ENCODE assay signal across 8 mouse cellular contexts in genomic region chr7:84679264-84679663, GRCm38 (mm10). TPM values are rescaled to one million over a fixed set of nuclear protein-coding genes. Genes with fewer than 3 reads are reported as not detected.
A peak's percentile ranks its signal among the peaks of the same experiment; 100 is the strongest.
DNase-seq lines count a peak whose midpoint lies in the region; ATAC-seq and TF ChIP-seq lines count a peak whose summit lies in the region.

No protein-coding gene starts in this region.

- H3K4me3 ChIP-seq in erythroblast, embryonic 14.5 days (replicated peaks) = peak overlapping the region; percentile 63
- H3K4me3 ChIP-seq in heart, embryonic 11.5 days (ENCODE audit: low read depth, low read length) = peak overlapping the region; percentile 46
- H3K4me3 ChIP-seq in kidney, embryonic 14.5 days (ENCODE audit: low read length) = peak overlapping the region; percentile 48
- peak overlapping the region; percentile 42 for H3K4me3 ChIP-seq in limb, embryonic 15.5 days
- peak overlapping the region; percentile 45 for H3K4me3 ChIP-seq in midbrain, embryonic 16.5 days (ENCODE audit: low read depth, low read length)

- ATAC-seq in heart, embryonic 11.5 days (replicated peaks; ENCODE audit: insufficient number of reproducible peaks, low FRiP score, low TSS enrichment) = peak; percentile 92
- peak; percentile 99 for ATAC-seq in kidney, embryonic 14.5 days (ENCODE audit: low FRiP score, low TSS enrichment)
- ATAC-seq in limb, embryonic 15.5 days (ENCODE audit: insufficient number of reproducible peaks, low FRiP score, low TSS enrichment, low read depth) = peak; percentile 94
- peak; percentile 99 for ATAC-seq in midbrain, embryonic 16.5 days

- no peaks in the 10 kb centered on the region for H3K27me3 ChIP-seq in erythroblast, embryonic 14.5 days (ENCODE audit: control insufficient read depth)
- no peaks in the 10 kb centered on the region for H3K27me3 ChIP-seq in heart, embryonic 11.5 days (ENCODE audit: control insufficient read depth, insufficient read depth, low read length)
- no peaks in the 10 kb centered on the region for H3K27me3 ChIP-seq in kidney, embryonic 14.5 days (ENCODE audit: control insufficient read depth, insufficient read depth, low read length)
- H3K27me3 ChIP-seq in limb, embryonic 15.5 days = no peaks in the 10 kb centered on the region
- no peaks in the 10 kb centered on the region for H3K27me3 ChIP-seq in midbrain, embryonic 16.5 days (ENCODE audit: control insufficient read depth, insufficient read depth, low read depth, low read length)
- H3K27me3 ChIP-seq in splenic B cell, adult 2 months (ENCODE audit: control insufficient read depth, insufficient read depth, low read length, poor library complexity, severe bottlenecking) = no peaks in the 10 kb centered on the region

- 0 out of 2 replicates have a peak overlapping the region, but pooled peaks have one; percentile 52 for H3K9ac ChIP-seq in heart, embryonic 11.5 days (ENCODE audit: low read depth, low read length)
- H3K9ac ChIP-seq in kidney, embryonic 14.5 days (ENCODE audit: low read depth, low read length) = peak overlapping the region; percentile 45; the same call in 1 of the 2 replicates
- H3K9ac ChIP-seq in limb, embryonic 15.5 days = no peak overlapping the region
- H3K9ac ChIP-seq in midbrain, embryonic 16.5 days (ENCODE audit: low read depth, low read length) = 0 out of 2 replicates have a peak overlapping the region, but pooled peaks have one; percentile 30

- WGBS in heart, embryonic 11.5 days (ENCODE audit: insufficient replicate concordance) = 1% methylated on average over 4 of the region's 4 CpGs
- WGBS in kidney, embryonic 14.5 days = 1% methylated on average over 4 of the region's 4 CpGs
- WGBS in limb, embryonic 15.5 days = 2% methylated on average over 4 of the region's 4 CpGs
- 1% methylated on average over 4 of the region's 4 CpGs for WGBS in midbrain, embryonic 16.5 days

- peaks cover 19% of the 10 kb centered on the region for H3K36me3 ChIP-seq in erythroblast, embryonic 14.5 days (ENCODE audit: control insufficient read depth)
- no peaks in the 10 kb centered on the region for H3K36me3 ChIP-seq in heart, embryonic 11.5 days (ENCODE audit: control insufficient read depth, insufficient read depth, low read length)
- no peaks in the 10 kb centered on the region for H3K36me3 ChIP-seq in kidney, embryonic 14.5 days (ENCODE audit: control insufficient read depth, insufficient read depth, low read length)
- no peaks in the 10 kb centered on the region for H3K36me3 ChIP-seq in limb, embryonic 15.5 days
- H3K36me3 ChIP-seq in midbrain, embryonic 16.5 days (ENCODE audit: control insufficient read depth, insufficient read depth, low read length) = no peaks in the 10 kb centered on the region
- H3K36me3 ChIP-seq in splenic B cell, adult 2 months (ENCODE audit: control insufficient read depth, insufficient read depth, low read length, poor library complexity, severe bottlenecking) = no peaks in the 10 kb centered on the region

- peaks cover 74% of the 10 kb centered on the region for H3K4me1 ChIP-seq in erythroblast, embryonic 14.5 days (ENCODE audit: control insufficient read depth)
- peaks cover 6% of the 10 kb centered on the region; the same call in 1 of the 2 replicates for H3K4me1 ChIP-seq in heart, embryonic 11.5 days (ENCODE audit: control insufficient read depth, insufficient read depth, low read length)
- peaks cover 8% of the 10 kb centered on the region; the same call in 1 of the 2 replicates for H3K4me1 ChIP-seq in kidney, embryonic 14.5 days (ENCODE audit: control insufficient read depth, insufficient read depth, low read length)
- peaks cover 7% of the 10 kb centered on the region for H3K4me1 ChIP-seq in limb, embryonic 15.5 days
- peaks cover 18% of the 10 kb centered on the region for H3K4me1 ChIP-seq in midbrain, embryonic 16.5 days (ENCODE audit: control insufficient read depth, insufficient read depth, low read length)

- no peaks in the 10 kb centered on the region for H3K9me3 ChIP-seq in erythroblast, embryonic 14.5 days (ENCODE audit: control insufficient read depth, low read length)
- H3K9me3 ChIP-seq in heart, embryonic 11.5 days (replicated peaks; ENCODE audit: control insufficient read depth, low read length) = no peaks in the 10 kb centered on the region
- H3K9me3 ChIP-seq in kidney, embryonic 14.5 days (ENCODE audit: control insufficient read depth, low read length) = no peaks in the 10 kb centered on the region
- no peaks in the 10 kb centered on the region for H3K9me3 ChIP-seq in limb, embryonic 15.5 days
- no peaks in the 10 kb centered on the region for H3K9me3 ChIP-seq in midbrain, embryonic 16.5 days (replicated peaks; ENCODE audit: control insufficient read depth, low read length, poor library complexity, severe bottlenecking)

- H3K27ac ChIP-seq in heart, embryonic 11.5 days (ENCODE audit: low read depth, low read length) = no peak overlapping the region
- no peak overlapping the region for H3K27ac ChIP-seq in kidney, embryonic 14.5 days (ENCODE audit: low read depth, low read length)
- H3K27ac ChIP-seq in limb, embryonic 15.5 days = no peak overlapping the region
- H3K27ac ChIP-seq in midbrain, embryonic 16.5 days (ENCODE audit: low read length) = no peak overlapping the region

- no peak for TF ChIP-seq POLR2A in brain, embryonic 14.5 days (IDR thresholded peaks at IDR 0.05; ENCODE audit: borderline replicate concordance, extremely low read depth, insufficient read depth, insufficient read length, poor library complexity, severe bottlenecking)

- peak; percentile 83 for DNase-seq in CD4-positive, CD25-positive, alpha-beta regulatory T cell, adult 2 months (ENCODE audit: low read depth, low spot score)
- peak; percentile 98 for DNase-seq in brain, embryonic 14.5 days (ENCODE audit: low read depth)
- DNase-seq in splenic B cell, adult 2 months (ENCODE audit: low read depth, low spot score) = peak; percentile 81

- H3K4me2 ChIP-seq in heart, embryonic 11.5 days = peak overlapping the region; percentile 54
- H3K4me2 ChIP-seq in kidney, embryonic 14.5 days (replicated peaks; ENCODE audit: low read depth, low read length) = peak overlapping the region; percentile 35
- peak overlapping the region; percentile 40 for H3K4me2 ChIP-seq in limb, embryonic 15.5 days
- H3K4me2 ChIP-seq in midbrain, embryonic 16.5 days (ENCODE audit: low read length) = peak overlapping the region; percentile 40; the same call in 1 of the 2 replicates

- no peak for TF ChIP-seq CTCF in brain, embryonic 14.5 days (IDR thresholded peaks at IDR 0.05; ENCODE audit: borderline replicate concordance, extremely low read depth, insufficient read depth, insufficient read length)

RNA-seq across cellular contexts. Expression of gene Zfand6, which starts 10.5 kb away (rescaled TPM):
- polyA plus RNA-seq in brain, embryonic 14.5 days (2012; rRNA removed) = 127 and 173 TPM in 2 replicates
- polyA plus RNA-seq in erythroblast, embryonic 14.5 days (2012) = 8.4 and 10.1 TPM in 2 replicates
- 169 and 175 TPM in 2 replicates for polyA plus RNA-seq in heart, embryonic 11.5 days (2014; fragmentation: Nextera tagmentation; extraction: Ambion mirVana)
- polyA plus RNA-seq in kidney, embryonic 14.5 days (2014; fragmentation: Nextera tagmentation; extraction: Ambion mirVana) = 167 and 180 TPM in 2 replicates
- polyA plus RNA-seq in limb, embryonic 15.5 days (2015; fragmentation: Nextera tagmentation; extraction: Ambion mirVana) = 153 and 161 TPM in 2 replicates
- polyA plus RNA-seq in midbrain, embryonic 16.5 days (2015; fragmentation: Nextera tagmentation; extraction: Ambion mirVana) = 169 and 179 TPM in 2 replicates

Comparison
In these comparisons a context has a peak if more than half of its experiments do, and no peak if none do; other contexts are left out.
1. RNA of gene Zfand6, which starts 10.5 kb away (polyA plus RNA-seq): 167 to 180 TPM in kidney, embryonic 14.5 days, 169 to 175 TPM in heart, embryonic 11.5 days, 169 to 179 TPM in midbrain, embryonic 16.5 days, 153 to 161 TPM in limb, embryonic 15.5 days and 127 to 173 TPM in brain, embryonic 14.5 days; 8.4 to 10.1 TPM in erythroblast, embryonic 14.5 days; every median in the first group is over 10 times any median in the second.
2. Peak in every context shown above with its lines, with median percentiles within 50 percentile points of each other: DNase-seq, H3K4me3 ChIP-seq, ATAC-seq and H3K4me2 ChIP-seq.